Mouse (Mus musculus) left cerebral cortex, postnatal 14 days (tissue): ENCODE results near the gene C77080. TPM values are rescaled to one million over a fixed set of nuclear protein-coding genes. Genes with fewer than 3 reads are reported as not detected.

ENCODE experiments used
- DNase-seq, 2 experiments: peaks; one replicate each; pipeline ENCODE4 v3.0.0; 2021 to 2022; ENCODE audit warnings: low spot score in 2 of 2, mixed read lengths in 1 of 2
- intact Hi-C: fragments of 180-260 bp; cut with DNase I; formaldehyde crosslinking; loops from one replicate; pipeline ENCODE4 v1.15.1; 2025
- microRNA-seq, 2 experiments: library from miRNA; unstranded; fragments of <30 nt; microRNA quantifications; one replicate each; pipeline ENCODE4 v1.2.0; 2022
- total RNA-seq, 2 experiments: library from RNA; stranded (reverse); gene quantifications; 2 replicates each; pipeline ENCODE4 v1.2.3; 2021

C77080 gene
- total RNA-seq, 2 experiments from 2014 or later, result 17.9 to 21.1 TPM

GRCm38 (mm10) chr4:129188803-129189541 lies 72.2 kb downstream of the C77080 start:
- intact Hi-C loops, result loop anchor here (10.0 kb wide), 1 partner anchor 54 kb away; the partner anchor contains the start of gene Fndc5
- DNase-seq, result peak; percentile 53

DNA sequence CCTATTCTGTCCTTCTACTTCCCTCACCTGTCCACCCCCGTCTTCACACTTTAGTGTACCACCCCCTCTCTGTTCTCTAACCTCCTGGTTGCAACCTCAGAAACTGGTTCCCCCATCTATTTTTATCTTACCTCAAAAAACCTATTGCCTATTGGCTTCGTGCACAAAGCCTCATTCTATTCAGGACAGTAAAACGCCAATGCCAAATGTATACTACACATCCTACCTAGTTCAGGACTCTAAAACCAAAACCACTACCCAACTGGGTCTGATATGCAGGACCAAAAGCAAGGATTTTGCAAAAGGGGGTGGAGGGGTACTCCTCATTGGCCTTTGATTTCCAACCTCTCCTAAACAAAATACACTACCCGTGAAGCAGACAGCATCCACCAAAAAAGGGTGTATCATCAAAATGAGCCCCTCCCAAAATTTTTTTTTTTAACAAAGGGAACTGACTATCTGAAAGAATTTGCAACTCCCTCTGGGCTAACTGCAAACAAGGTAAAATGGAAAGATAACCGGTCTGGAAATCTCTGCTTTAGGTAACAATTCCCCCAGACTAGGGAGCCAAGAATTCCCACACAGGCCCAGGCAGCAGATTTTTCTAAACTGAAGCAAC lies 73.1 kb downstream of the C77080 start:
- no peak for DNase-seq
- intact Hi-C loops, result loop anchor here (10.0 kb wide), 1 partner anchor 53 kb away; the partner anchor contains the start of gene Fndc5

- intact Hi-C loops, result no loop called here
- no peak for DNase-seq
Observed at GRCm38 (mm10) chr4:129179560-129179959, 81.6 kb downstream of the C77080 start.

DNA sequence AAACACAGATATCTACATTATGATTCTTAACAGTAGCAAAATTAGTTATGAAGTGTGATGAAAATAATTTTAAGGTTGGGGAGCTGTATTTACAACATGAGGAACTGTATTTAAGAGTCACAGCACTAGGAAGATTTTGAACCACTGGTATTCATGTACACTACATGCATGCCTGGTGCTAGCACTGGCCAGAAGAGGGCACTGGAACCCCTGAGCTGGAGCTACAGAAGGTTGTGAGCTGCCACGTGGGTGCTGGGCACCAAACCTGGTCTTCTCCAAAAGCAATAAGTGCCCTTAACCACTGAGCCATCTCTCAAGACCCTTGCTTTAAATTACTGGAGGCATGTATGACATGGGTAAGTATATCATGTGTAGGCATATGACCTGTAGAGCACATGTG lies 88.7 kb downstream of the C77080 start:
- no peak for DNase-seq
- intact Hi-C loops, result no loop called here

Small RNAs within 50 kb of the gene (microRNA-seq; reads per million reads assigned to microRNA genes)
- gene Gm22994, result 0 reads per million in 2 experiments

Other genes with a start within 250 kb of the C77080 start
- 10 to 100 TPM; 60.8 to 63.5 TPM for gene Rnf19b, start 203.1 kb downstream of the C77080 start, total RNA-seq
- gene Tmem54, start 155.9 kb downstream of the C77080 start, total RNA-seq, result not detected
- 100 to 1,000 TPM; 562 to 615 TPM for gene Hpca, start 139.4 kb downstream of the C77080 start, total RNA-seq
- 10 to 100 TPM; 57.5 to 59.2 TPM for gene Fndc5, start 124.4 kb downstream of the C77080 start, total RNA-seq
- 10 to 100 TPM; 35.3 to 35.5 TPM for gene S100pbp, start 71.7 kb downstream of the C77080 start, total RNA-seq
- 100 to 1,000 TPM; 103 to 110 TPM for gene Yars, start 71.6 kb downstream of the C77080 start, total RNA-seq
- 1 to 10 TPM; 1.2 to 2.2 TPM for gene Sync, start 26.2 kb upstream of the C77080 start, total RNA-seq
- 100 to 1,000 TPM; 124 to 129 TPM for gene Rbbp4, start 74.0 kb upstream of the C77080 start, total RNA-seq
- gene Zbtb8os, start 74.3 kb upstream of the C77080 start, total RNA-seq, result 10 to 100 TPM; 22.4 to 23.5 TPM
- gene Zbtb8a, start 116.7 kb upstream of the C77080 start, total RNA-seq, result 1 to 10 TPM; 7.4 to 8.0 TPM
- 1 to 10 TPM; 4.4 TPM for gene Zbtb8b, start 179.4 kb upstream of the C77080 start, total RNA-seq
- gene Bsdc1, start 200.2 kb upstream of the C77080 start, total RNA-seq, result 10 to 100 TPM; 48.2 to 52.0 TPM
- under 1 TPM; 0.29 to 0.44 TPM for gene Tssk3, start 229.6 kb upstream of the C77080 start, total RNA-seq
- gene Fam229a, start 229.8 kb upstream of the C77080 start, total RNA-seq, result under 1 TPM in 1 of 2 experiments, not detected in 1; 0.87 TPM